Mouse (Mus musculus) right cerebral cortex, postnatal 10 days (tissue): ENCODE results near the gene Sdk2.

Source experiments
- DNase-seq, 2 experiments: peaks; one replicate each; pipeline ENCODE4 v3.0.0; 2021; ENCODE audit warnings: low spot score in 2 of 2

The Sdk2 gene

GRCm38 (mm10) chr11:113766284-113766985 is 300.4 kb downstream of the Sdk2 start:
- DNase-seq, result no peak

GRCm38 (mm10) chr11:113764132-113764849 is 302.6 kb downstream of the Sdk2 start:
- DNase-seq, result no peak

- DNase-seq, result no peak
Measured at GRCm38 (mm10) chr11:113763449-113763848, 303.4 kb downstream of the Sdk2 start.

GRCm38 (mm10) chr11:113762136-113762797 is 304.6 kb downstream of the Sdk2 start:
- no peak for DNase-seq

- no peak for DNase-seq
Measured at GRCm38 (mm10) chr11:113761646-113762045, 305.2 kb downstream of the Sdk2 start.

GRCm38 (mm10) chr11:113760476-113760875 is 306.4 kb downstream of the Sdk2 start:
- DNase-seq, result no peak

GRCm38 (mm10) chr11:113758851-113759250 is 308.0 kb downstream of the Sdk2 start:
- no peak for DNase-seq

- DNase-seq, result no peak
Measured at GRCm38 (mm10) chr11:113756578-113756977, 310.3 kb downstream of the Sdk2 start.

- no peak for DNase-seq
Measured at GRCm38 (mm10) chr11:113755878-113756277, 311.0 kb downstream of the Sdk2 start.

GRCm38 (mm10) chr11:113754845-113755244 is 312.0 kb downstream of the Sdk2 start:
- no peak for DNase-seq

- DNase-seq, result no peak
Measured at GRCm38 (mm10) chr11:113752685-113753430, 314.0 kb downstream of the Sdk2 start.

- no peak for DNase-seq
Measured at GRCm38 (mm10) chr11:113752158-113752661, 314.6 kb downstream of the Sdk2 start.

- peak; percentile 91 to 92 for DNase-seq
Measured at GRCm38 (mm10) chr11:113751484-113752084, 315.3 kb downstream of the Sdk2 start, which contains the start of gene Cdc42ep4. Cdc42ep4 (minus strand) TSS chr11:113751881.

GRCm38 (mm10) chr11:113750571-113751483 is 316.0 kb downstream of the Sdk2 start:
- peak; percentile 78 to 80 for DNase-seq

- DNase-seq, result peak in 1 of 2 experiments; percentile 44
Measured at GRCm38 (mm10) chr11:113749749-113750351, 317.0 kb downstream of the Sdk2 start.

GRCm38 (mm10) chr11:113748797-113749521 is 317.9 kb downstream of the Sdk2 start:
- DNase-seq, result no peak

GRCm38 (mm10) chr11:113747725-113748380 is 319.0 kb downstream of the Sdk2 start:
- DNase-seq, result no peak

GRCm38 (mm10) chr11:113747056-113747455 is 319.8 kb downstream of the Sdk2 start:
- DNase-seq, result no peak
